Mouse (Mus musculus) kidney, postnatal 25 days (tissue): ENCODE results near the gene Tex38.

Experiments
- DNase-seq, 2 experiments: peaks; one replicate each; pipeline ENCODE4 v3.0.0; 2021; ENCODE audit warnings: mixed read lengths in 2 of 2

Tex38 gene

DNA sequence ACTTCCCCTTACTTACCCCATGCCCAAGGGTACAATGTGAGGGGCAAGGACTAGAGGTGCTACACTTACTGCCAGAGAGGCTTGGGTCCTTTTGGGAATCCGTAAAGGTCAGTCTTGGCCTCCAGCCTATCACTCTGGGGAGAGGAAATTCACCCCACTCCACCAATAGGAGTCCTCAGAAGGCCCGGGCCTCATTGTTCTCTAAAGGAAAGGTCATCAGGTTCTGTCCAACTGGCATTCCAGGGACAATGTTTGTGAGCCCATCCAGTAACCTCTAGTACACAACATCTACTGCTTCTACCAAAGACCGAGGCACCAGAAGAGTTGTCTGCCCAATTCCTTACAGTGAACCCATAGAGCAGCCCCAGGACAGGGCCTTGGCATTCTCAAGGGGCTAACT, at the start of gene Tex38:
TSS of gene Tex38 (minus strand) at position 101 of the 400 bp plus-strand sequence.
- no peak for DNase-seq

DNA sequence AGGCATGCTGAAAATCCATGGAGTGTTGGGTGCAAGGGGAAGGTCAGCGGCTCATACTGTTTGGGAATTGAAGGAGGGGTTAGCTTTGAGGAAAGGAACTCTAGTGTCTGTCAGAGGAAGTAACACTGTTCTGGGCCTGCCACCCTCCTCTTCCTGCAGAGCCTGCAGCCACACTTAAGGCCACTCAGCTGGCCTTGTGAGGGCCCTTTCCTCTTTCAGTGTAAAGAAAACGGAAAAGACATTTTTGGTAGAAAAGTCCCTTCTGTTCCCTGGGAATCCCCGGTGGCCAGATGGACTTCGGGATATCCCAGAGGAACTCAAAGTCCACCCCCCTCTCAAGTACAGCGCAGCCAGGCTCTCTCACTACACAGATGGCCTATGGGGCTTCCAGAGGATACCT, 49.7 kb upstream of the Tex38 start:
- DNase-seq = peak; percentile 3 to 46

- no peak for DNase-seq
Observed at GRCm38 (mm10) chr4:115828572-115828902, 47.7 kb upstream of the Tex38 start.

GRCm38 (mm10) chr4:115827888-115828571, 47.2 kb upstream of the Tex38 start, which contains the start of gene Mob3c:
Gene Mob3c (plus strand): TSS chr4:115828092.
- DNase-seq = peak; percentile 84 to 93

- no peak for DNase-seq
Observed at GRCm38 (mm10) chr4:115827535-115827887, 46.7 kb upstream of the Tex38 start.

- DNase-seq = no peak
Observed at GRCm38 (mm10) chr4:115827066-115827465, 46.2 kb upstream of the Tex38 start.

DNA sequence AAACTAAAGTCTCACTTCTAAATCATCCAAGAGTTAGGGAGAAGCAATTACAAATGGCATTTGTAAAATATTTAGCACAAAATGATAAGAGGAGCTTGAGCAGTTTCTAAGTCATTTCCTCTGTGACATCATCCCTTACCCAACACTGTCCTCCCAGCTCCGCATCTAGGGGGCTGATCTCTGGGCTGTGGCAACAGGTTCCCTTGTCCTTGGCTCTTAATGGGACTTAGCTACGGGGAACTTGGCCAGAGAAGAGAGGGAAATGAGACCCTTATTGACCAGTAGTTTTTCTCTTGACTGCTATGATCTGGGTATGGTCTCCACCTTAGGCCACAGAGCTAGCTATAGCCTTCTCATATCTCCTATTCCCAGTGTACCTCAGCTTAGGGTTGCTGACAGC, 44.5 kb upstream of the Tex38 start:
- no peak for DNase-seq

DNA sequence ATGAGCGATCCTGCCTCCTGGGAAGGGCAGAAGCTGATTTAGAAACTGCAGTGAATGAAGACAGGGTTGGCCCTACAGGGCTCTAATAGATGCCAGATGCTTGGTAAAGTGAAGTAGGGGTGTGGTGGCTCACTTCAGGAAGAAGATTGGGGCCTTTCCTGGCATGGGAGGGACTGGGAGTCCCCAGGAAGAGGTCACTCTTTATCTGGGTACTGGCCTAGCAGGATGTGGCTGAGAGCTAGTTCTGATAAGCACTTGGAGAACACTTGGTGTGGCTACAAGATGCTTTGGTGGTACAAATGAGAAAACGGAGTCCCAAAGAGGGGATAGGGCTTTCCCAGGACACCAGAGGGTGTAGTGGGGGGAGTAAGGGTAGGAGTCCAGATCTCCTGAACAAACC, 43.4 kb upstream of the Tex38 start:
- DNase-seq = no peak

DNA sequence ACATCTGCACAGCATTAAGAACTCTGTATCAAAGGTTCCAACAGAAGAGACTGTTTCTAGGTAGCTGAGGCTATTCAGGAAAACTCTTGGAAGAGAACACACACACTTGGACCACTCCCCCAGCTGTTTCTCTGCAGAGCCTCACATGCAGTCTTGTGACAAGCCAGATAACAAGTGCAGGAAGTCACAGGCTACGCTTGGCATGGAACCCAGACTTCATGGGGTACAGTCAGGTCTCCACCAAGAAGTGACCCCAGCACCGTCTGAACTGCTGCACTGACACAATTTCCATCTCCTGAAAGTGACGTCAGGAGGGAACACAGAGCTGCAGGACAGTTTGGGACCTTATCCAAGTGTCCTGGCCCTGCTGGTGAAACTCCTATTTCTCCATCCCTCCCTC, 41.1 kb upstream of the Tex38 start:
- DNase-seq = peak in 1 of 2 experiments; percentile 40

DNA sequence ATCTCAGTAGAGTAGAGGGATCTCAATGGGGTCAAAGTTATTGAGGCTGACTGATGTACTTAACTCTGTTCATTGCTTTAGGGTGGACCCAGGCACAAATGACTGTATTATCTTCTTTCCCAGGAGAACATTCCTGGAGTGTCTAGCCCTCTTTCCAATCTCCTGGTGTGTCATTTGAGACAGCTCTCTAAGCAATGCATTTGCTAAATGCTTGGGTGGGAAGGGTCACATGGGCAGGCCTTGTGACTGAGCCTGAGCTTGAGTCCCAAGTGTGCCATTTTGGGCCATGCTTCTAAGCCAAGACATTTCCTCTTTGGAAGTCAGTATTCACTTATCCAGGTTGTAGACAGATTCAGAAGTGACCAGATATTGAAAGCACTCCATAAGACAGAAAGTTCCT, 40.6 kb upstream of the Tex38 start:
- no peak for DNase-seq

- no peak for DNase-seq
Observed at GRCm38 (mm10) chr4:115820944-115821343, 40.1 kb upstream of the Tex38 start.

DNA sequence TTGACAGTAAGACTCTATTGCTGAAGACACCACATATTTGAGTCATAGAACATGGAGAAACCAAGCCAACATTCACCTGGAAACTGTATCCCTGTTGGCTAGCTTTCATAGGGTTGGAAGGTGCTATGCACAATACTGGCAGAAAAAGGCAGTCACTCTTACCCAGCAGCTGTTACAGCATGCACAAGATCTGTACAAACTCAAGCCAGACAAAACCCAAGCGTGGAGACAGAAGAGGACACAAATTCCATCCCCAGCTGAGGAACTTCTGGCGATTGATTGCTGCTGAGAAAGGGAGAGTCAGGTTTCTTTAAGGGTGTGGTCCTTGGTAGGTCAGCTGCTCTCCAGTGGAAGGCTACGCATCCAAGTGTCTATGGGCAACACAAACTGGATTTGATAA, 39.4 kb upstream of the Tex38 start:
- DNase-seq = no peak

GRCm38 (mm10) chr4:115815606-115816005, 34.8 kb upstream of the Tex38 start:
- DNase-seq = no peak

DNA sequence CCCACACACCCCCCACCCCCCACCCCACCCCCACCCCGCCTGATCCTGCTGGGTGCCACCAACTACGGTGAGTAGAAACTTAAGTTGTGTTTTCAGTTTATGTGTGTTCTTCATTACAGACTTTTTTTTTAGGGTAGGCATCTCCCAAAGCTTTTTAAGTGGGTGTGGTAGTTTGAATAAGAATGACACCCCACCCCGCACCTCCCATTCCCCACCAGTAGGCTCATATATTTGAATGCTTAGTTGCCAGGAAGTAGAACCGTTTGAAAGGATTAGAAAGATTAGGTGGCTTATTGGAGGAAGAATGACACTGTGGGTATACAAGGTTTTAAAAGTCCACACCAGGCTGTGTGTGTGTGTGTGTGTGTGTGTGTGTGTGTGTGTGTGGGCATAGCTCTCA, 31.5 kb upstream of the Tex38 start:
- no peak for DNase-seq

- no peak for DNase-seq
Observed at GRCm38 (mm10) chr4:115799981-115800380, 19.2 kb upstream of the Tex38 start.

DNA sequence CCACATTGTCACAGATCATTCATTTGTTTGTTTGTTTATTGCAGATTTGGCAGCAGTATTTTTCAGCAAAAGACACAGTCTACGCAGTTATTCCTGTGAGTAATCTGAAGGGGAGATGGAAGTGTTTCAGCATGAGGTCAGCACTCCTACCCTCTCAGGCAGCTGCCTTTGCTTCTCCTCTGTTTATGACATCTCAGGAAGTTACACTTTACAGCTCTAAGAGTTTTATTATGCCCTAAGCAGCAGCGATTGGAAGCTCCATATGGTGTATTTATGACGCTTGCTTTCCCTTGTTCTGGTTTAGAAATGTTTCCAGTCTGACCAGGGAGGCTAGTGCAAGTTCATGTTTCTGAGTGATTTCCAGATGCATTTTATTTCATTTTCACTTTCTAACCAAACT, 14.5 kb upstream of the Tex38 start:
- DNase-seq = no peak

DNA sequence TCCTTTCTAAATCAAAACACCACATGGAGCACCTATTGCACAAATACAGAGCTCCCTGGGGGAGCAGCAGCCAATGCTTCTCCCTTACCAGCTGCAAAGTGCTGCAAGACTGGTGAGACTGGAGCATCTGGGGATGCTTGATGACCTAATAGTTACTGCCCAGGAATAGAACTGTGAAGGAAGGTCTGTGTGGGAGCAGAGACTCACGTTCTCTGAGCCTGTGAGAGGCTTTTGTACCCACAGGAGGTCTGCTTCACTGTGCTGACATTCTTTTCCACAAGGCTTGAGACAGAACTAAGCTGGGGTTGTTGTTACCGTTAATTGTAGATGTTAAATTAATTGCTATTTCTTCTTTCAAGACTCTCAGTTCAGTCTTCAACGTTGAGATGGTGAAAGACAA, 10.0 kb upstream of the Tex38 start:
- DNase-seq = no peak

- peak in 1 of 2 experiments; percentile 11 for DNase-seq
Observed at GRCm38 (mm10) chr4:115785511-115786034, 4.8 kb upstream of the Tex38 start.

- peak; percentile 70 to 84 for DNase-seq
Observed at GRCm38 (mm10) chr4:115784769-115785510, 4.1 kb upstream of the Tex38 start, which contains the start of gene Atpaf1. Gene Atpaf1 (plus strand): TSS chr4:115784812.

GRCm38 (mm10) chr4:115782026-115782805, 1.4 kb upstream of the Tex38 start:
- DNase-seq = no peak

DNA sequence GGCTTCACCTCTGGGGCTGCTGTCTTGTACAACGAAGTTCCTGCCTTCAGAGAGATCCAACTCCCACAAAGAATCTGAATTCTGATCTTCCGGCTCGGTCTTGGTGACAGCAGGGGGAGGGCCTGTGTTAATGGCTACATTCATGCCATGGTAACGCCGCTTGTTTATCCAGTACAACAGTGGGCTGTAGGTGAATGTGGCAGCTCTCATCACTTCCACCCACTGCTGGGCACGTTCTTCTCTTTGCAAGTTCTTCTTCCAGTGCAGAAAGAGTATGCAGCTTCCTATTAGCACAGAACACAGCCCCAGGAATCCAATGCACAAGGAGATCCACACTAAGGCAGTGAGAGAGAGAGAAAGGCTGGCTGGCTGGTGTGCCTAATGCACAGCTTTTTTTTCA, 549 bp downstream of the Tex38 start:
- no peak for DNase-seq

- no peak for DNase-seq
Observed at GRCm38 (mm10) chr4:115777627-115778026, 3.2 kb downstream of the Tex38 start.

DNA sequence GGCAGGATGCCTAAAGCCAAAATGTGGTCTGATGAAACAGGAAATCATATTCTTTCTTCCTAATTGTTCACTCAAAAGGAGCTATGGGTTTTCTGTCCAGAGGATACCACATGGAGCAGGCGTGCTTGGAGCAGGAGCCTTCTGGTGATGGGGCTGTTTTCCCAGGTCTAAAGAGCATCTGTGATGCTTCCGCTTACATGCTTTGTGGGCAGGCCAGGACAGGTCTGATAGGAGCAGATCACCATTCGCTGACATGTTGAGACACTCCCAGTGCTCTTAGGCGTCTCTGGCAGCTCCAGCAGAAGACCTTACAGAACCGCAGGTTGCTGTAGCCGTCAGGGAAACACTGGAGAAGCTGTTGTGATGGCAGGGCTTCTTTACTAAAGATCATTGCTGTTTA, 5.8 kb downstream of the Tex38 start:
- no peak for DNase-seq
